Mouse (Mus musculus) heart, postnatal 14 days (tissue): ENCODE results near the gene Mrps9. TPM values are rescaled to one million over a fixed set of nuclear protein-coding genes. Genes with fewer than 3 reads are reported as not detected.
"Not testable (repeated sequence)": the region's sequence is repeated elsewhere in the genome, so short reads cannot be mapped to it uniquely, and the experiment has no call there.

Source experiments
- DNase-seq, 2 experiments: peaks; one replicate each; pipeline ENCODE4 v3.0.0; 2021 to 2022
- intact Hi-C: fragments of 180-260 bp; cut with DNase I; formaldehyde crosslinking; loops from one replicate; pipeline ENCODE4 v1.15.1; 2025
- long read RNA-seq, 2 experiments: library from polyadenylated mRNA; stranded (forward); transcript quantifications; one replicate each; pipeline ENCODE4 v2.0.0; 2021
- total RNA-seq, 2 experiments: library from RNA; stranded (reverse); gene quantifications; 2 replicates each; pipeline ENCODE4 v1.2.3; 2021

Gene Mrps9
- 10 to 100 TPM; 97.4 to 99.6 TPM for total RNA-seq
- long read RNA-seq, experiment 1, transcript Mrps9-201 (11 exons, 1,418 nt): major isoform, 151 of 162 reads
- long read RNA-seq, experiment 1, partial matches to known transcripts: 1 of 162 reads
- long read RNA-seq, experiment 1, other reads (novel, unspliced or antisense): 10 of 162 reads
- long read RNA-seq, experiment 2, transcript Mrps9-201 (11 exons, 1,418 nt): major isoform, 115 of 123 reads
- long read RNA-seq, experiment 2, partial matches to known transcripts: 2 of 123 reads
- long read RNA-seq, experiment 2, other reads (novel, unspliced or antisense): 6 of 123 reads

DNA sequence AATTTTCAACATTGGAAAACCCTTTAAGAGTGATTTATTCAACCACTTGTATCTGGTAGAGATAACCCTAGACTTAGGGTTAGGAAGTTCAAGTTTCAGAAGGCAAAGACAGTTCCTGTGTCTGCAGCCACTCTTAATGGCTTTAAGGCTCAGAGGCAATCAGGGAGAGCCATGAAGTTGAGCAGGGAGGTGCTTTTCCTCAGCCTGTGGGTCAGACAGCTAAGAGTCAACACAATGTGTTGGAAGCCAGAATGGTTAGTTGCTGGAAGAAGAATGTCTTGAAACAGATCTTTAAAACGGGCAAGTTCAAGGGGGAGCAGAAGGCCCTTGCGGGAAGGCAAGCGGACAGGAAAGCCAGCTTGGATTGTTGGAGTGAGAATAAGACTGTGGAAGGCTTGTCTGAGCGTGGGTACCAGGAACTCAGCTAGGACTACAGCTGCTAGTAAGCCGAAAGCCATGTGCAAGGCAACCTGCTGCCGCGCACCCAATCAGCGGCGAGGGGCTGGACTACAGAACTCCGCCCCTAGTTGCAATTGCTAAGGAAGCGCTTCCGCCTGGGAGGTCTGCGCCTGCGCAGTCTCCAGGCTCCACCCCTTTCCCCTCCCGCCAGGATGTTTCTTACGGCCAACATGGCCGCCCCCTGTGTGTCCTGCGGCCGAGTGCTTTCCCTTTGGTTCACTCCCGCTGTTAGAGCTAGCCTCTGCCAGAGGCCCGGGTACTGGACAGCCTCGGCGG is at the start of gene Mrps9:
Gene Mrps9, plus strand, starts transcription at position 571 of the 735 bp plus-strand sequence.
- DNase-seq: peak; percentile 98 to 99
- intact Hi-C loops: no loop called here

DNA sequence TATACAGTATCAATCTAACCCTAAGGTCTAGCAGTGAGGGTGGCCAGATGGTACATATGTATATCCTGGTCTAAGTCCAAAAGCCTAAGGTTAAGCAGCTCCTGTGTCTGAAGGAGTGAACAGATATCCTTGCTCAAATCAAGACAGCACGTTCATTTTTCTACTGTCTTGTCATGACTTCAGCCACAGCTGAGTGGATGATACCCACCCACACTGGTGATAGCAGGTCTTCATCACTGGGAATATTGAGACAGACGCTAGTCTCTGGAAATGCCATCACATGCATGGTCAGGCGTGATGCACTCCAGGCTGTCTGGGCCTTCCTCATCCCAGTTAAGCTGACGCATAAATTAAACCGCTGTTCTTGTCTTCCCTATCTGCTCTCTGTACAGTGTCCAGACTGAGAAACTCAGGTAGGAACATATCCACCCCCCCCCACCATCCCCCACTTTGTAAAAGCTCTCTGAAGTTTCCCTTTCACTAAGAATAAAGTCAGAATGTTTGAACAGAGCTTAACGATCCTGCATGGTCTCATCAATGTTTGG is 37.7 kb upstream of the Mrps9 start:
- no peak for DNase-seq

DNA sequence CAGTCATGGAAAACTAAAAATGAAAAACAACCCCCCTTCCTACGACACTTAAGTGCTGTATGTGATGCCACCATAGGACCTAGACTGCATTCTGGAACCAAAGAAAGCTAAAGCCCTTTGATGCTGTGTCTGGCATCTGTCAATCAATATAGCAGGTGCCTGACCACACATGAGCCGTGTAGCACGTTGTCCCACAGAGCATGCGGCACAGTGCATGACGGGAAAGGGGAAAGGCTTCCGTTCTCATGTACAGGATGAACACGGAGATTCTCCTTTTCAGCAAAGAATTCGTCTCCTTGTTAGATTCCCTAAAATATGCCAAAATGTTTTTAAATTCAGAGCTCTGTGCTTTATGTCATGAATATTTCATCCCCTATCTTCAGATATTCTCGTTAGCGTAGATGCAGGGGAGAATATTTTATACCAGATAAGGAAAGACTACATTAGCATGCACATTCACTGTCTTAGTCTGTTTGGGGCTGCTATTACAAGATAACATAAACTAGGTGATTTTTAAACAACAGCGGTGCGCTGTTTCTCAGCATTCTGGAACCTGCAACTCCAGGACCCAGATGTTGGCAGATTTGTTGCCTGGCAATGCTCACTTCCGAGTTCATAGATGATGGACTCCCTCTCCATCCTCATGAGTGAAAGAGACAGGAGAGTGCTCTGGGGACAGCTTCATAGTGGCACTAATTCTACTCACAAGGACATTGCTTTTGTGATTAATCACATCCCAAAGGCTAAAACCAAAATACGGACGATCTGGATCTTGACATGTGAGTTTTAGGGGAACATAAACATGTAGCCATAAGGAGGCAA is 36.0 kb upstream of the Mrps9 start:
- intact Hi-C loops: no loop called here
- DNase-seq: no peak

More for the DNA sequence above, 37.7 kb upstream of the Mrps9 start:
- intact Hi-C loops: no loop called here

DNA sequence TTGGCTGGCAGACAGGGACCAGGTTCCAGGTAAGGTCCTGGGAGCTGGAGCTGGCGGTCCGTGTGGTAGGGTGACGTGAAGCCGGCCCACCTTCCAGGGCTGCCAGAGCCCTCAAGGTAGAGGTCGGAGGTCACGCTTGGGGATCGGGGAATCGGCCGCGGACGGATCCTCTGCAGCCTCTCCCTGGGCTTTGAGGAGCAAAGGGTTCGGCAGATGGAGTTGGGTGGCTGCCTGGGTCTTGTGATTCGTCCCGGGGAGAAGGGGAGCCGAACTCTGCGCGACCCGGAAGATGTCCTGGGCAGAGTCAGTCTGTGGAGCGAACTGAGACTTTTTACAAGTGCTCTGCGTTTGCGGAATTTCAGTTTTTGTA is 350 bp downstream of the Mrps9 start:
- no peak for DNase-seq
- intact Hi-C loops: no loop called here

DNA sequence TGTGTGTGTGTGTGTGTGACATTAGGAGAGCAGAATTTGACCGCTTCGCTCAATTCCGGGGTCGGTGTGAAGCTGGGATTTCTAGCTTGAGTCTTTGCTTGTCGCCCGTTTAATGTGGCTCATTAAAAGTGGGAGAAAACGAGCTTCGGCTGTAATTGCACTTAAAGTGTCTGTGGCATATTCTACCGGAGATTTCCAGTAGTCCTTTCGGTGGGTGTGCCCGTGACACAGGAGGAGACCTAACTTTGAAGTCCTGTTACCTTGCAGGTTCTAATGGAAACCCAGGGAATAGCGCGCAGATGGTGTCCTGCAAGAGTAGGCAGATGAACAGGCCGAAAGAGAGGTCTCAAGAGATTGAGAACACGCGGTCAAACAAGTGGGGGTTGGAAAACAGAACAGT is 777 bp downstream of the Mrps9 start:
- intact Hi-C loops: no loop called here
- DNase-seq: no peak

DNA sequence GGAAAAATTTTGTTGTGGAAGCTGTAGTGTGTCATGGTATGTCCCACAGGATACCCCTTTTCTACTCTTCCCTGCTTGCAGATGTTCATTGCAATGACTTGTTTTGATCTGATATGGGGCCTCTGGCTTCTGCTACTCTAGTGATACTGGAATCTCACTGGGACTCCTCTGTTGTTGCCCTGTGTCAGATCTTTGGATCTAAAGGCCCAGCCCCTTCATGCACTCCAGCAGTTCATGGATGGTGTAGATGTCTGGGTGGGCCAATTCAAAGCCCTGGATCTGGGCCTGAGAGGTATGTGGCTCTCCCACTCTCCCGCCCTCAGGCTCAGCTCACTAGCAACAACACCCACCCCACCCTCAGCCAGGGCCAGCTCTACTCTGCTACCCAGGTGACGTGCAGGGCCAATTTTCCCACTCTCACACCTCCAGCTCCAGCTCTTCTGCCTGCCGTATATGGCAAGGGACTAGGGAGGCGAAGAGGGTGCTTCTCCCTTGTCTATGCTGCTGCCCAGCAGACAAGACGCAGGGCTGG is 13.8 kb downstream of the Mrps9 start:
- intact Hi-C loops: no loop called here

DNA sequence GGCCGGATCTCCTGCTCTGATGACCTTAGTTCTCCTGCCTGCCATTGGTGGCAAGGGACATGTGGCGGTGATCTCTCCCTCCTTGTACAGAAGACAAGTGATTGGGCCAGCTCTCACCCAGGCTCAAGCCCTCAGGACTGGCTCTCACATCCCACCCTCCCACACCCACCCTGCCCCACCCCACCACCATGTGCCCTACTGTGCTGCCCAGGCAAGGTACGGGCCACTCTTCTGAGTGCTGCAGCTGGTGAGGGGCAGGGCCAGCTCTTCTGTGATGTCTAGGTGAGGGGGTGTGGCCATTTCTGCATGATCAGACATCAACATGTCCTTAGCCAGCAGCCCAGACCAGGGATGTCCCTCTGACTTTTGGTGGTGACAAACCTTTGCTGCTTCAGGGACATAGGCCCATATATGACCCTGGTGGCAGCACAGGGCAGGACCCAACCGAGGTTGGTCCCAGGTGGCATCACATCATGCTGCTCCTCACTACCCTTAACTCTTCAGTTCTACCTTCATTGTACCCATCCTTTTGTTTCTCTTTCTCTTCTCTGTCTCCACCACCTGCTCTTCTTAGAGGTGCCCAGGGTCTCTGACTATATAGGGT is 14.4 kb downstream of the Mrps9 start:
- no peak for DNase-seq
- intact Hi-C loops: no loop called here

More for the DNA sequence above, 13.8 kb downstream of the Mrps9 start:
- DNase-seq: no peak

DNA sequence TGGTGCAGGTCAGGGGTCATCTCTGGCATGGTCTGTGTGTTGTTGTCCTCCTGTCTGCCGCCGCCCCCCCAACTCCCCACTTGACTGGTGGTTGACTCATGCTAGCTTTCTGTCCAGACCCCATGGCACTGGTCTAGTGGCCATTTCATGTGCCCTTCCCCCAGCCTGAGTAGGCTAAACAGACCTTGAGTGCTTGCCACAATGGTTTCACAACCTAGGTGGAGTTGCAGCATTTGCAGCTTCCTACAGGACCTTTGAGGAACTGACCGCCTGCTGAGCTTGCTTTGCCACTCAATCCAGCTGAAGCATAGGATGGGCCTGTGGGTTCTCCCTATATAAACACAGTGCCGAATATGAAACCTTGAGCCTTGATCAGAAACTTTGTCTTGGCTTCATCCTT is 15.0 kb downstream of the Mrps9 start:
- no peak for DNase-seq
- intact Hi-C loops: no loop called here

DNA sequence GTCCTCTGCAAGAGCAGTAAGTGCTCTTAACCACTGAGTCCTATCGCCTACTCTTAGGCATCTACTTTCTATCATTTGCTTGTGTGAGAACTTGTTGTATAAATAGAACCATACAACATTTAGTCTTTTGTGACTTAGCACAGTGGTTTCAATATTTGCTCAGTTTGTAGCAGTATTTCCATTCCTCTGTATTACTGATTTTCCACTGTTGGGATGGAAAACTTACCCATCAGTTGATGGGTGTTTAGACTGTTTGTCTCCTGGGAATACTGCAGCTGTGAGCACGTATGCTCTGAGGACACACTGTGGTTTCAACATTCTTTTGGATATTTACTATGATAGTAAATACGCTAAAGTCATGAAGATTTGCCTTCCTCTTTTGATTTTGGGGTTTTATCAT is 16.2 kb downstream of the Mrps9 start:
- intact Hi-C loops: no loop called here
- DNase-seq: no peak

DNA sequence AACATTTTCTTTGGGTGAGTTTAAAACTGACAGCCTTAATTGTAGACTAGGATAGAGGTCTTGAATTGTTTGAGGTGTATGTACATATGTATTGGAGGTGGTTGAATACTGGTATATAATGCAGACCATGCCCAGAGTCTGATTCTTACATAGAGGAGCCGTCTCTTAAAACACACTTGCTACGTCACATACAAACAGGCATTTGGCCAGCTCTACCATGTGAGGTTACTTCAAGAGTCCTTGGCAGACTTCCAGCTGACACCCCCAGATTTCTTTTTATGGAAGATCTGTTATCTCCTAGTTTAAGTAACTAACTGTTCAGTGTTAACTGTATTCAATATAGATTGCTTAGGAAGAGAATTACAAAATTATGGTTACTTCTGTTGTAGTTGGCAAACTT is 23.1 kb downstream of the Mrps9 start:
- DNase-seq: no peak
- intact Hi-C loops: no loop called here

DNA sequence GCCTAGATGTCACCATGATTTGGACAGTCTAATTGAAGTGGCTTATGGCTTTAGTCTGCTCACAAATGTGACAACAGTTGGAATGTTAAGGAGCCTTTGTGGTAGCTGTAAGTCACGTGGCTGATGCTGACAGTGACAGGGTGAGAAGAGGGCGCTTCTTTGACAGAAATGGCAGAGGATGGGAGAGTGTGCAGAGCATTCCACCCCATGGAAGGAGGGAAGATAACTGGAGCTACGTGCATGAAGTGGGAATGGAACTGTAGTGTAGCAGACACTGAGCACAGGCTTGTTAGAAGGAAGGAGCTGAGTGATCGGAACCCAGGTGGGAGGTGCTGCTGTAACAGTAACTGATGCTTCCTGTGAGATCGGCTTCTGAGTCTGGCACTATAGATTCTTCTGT is 24.2 kb downstream of the Mrps9 start:
- DNase-seq: no peak
- intact Hi-C loops: no loop called here

DNA sequence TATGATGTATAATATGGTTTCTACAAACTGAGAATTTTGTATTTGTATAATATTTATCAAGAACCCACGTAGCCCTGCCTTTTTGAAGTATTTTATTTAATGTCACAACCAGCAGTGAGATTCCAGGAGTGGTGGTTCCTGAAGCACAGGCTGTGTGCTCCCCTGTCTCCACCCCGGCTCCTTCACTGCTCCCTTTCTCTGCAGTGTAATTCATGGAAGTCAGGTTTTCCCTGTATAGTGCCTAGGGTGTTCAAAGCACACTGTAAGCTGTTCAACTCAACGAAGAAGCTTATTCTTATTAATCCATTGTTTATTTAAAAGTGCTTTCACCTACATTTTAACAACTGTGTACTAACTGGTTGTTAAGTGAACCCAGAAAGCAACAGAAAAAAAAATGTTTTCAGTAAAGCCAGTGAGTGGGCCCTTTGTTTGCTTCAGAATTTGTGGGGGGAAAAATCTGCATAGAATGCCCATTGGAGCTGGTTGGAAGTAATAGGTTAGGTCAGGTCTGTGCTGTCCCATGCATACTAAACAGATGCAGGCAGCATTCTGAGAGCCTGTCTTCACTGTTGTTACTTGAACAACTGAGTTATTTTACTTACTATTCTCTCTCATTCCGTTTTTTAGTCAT is 25.5 kb downstream of the Mrps9 start:
- no peak for DNase-seq
- intact Hi-C loops: no loop called here

DNA sequence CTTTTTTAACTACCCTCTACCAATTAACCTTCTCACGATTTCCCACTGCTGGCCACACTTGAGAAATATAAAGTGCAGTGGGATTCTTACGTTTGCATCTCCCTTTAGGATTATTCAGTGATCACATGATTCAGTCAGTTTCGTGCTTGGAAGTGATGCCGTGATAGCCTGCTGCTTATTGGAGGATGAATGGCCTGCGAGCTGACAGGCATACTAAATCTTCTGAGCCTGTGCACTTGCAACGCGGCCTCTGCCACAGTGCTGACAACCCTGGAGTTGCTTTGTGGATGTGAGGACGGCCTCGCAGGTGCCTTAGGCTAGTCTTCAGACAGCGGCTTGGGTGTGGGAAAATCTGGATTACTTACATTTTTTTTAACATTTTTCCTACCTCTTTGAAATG is 26.2 kb downstream of the Mrps9 start:
- intact Hi-C loops: no loop called here

DNA sequence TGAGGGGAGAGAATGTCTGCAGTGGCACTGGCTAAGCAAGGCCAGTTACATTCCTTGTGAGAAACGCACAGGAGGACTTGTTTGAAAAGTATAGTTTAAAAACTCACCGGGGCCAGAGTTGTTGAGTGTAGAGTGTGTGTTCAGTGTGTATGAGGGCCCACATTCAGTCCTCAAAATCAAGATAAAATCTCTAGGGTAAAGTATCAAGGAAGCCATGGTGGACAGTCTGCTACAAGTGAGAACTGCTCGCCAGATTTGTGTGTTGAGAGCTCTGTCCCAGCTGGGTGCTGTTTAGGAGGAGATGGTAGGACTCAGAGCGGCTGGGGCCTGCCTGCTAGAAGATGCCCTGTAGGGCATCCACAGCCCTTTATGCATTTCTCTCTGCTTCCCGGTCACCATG is 27.8 kb downstream of the Mrps9 start:
- DNase-seq: no peak

More for the DNA sequence above, 26.2 kb downstream of the Mrps9 start:
- DNase-seq: no peak

DNA sequence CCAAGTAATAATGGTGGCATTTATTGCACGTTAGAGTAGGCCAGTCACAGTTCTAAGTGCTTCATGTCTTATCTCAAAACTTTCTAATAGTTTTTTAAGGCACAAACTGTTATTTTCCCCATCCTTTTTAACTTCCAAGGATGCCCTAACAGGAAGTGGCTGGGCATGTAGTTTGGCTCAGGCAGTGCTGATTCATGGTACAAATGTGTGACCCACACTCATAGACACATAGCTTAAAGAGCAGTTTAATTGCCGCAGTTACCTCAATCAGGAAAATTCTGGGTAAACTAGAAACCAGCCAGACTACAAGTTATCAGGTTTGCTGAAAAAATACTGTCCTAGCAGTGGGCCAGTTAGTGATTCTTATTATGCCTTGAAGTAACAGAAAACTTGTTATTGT is 31.2 kb downstream of the Mrps9 start:
- DNase-seq: no peak
- intact Hi-C loops: no loop called here

More for the DNA sequence above, 27.8 kb downstream of the Mrps9 start:
- intact Hi-C loops: no loop called here

DNA sequence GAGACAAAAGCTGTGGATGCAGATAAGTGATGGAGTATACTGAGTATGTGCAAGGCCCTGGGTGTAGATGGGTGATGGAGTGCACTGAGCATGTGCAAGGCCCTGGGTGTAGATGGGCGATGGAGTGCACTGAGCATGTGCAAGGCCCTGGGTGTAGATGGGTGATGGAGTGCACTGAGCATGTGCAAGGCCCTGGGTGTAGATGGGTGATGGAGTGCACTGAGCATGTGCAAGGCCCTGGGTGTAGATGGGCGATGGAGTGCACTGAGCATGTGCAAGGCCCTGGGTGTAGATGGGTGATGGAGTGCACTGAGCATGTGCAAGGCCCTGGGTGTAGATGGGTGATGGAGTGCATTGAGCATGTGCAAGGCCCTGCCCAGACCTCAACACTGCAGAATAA is 32.4 kb downstream of the Mrps9 start:
- DNase-seq, intact Hi-C loops: not testable (repeated sequence)

DNA sequence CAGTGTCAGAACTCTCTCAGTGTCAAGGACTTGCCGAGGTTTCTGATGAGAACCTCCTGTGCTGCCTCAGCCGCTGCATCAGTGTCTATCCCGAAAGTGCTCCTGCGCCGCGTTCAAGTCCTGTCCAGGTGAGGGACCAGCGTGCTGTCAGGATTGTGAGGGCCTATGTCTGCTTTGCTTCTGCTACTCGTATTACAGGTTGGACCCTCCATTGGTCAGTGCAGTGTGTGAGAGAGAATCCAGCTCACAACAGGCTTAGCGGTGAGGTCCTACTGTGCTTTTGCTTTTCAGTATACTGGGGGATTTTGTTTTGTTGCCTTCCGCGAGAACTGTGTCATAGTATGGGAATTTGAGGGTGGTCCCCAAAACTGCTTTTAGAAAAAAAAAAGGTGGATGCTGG is 36.8 kb downstream of the Mrps9 start:
- DNase-seq: no peak
- intact Hi-C loops: no loop called here

DNA sequence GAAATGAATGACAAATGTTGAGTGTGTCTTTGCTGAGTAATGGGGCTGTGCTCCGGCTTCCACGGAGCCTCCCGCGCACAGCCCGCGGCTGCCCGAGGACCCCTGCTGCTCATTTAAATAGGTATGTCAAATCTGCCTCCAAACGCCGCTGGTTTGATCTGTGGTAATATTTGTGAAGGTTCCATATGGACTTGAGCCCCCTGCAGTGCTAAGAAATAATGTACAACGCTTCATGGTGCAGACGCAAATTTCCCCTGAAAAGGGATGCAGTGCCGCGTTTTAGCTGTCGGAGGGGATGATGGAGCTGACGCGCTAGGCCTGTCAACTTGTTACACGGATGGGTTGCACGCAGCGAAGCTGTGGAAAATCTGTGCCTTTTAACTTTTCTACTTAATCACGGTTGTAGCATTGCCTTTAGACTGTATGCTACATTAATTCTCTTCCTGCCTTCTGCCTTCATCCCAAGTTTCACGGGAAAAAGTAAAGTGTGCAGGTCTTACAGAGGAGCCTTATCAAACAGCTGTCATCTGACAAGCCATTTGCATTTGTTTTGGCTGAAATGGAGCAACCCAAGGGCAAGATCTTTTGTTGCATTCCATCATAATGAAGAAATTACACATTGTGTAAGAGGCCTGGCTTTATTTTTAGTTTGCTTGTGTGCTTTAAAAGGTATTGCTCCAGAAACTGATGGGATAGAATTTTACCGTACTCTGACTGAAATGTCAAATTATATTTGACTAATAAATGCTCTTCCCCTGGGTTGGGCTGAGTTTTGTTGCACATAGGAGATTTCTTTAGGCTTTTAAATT is 37.7 kb downstream of the Mrps9 start:
- intact Hi-C loops: no loop called here
- no peak for DNase-seq

DNA sequence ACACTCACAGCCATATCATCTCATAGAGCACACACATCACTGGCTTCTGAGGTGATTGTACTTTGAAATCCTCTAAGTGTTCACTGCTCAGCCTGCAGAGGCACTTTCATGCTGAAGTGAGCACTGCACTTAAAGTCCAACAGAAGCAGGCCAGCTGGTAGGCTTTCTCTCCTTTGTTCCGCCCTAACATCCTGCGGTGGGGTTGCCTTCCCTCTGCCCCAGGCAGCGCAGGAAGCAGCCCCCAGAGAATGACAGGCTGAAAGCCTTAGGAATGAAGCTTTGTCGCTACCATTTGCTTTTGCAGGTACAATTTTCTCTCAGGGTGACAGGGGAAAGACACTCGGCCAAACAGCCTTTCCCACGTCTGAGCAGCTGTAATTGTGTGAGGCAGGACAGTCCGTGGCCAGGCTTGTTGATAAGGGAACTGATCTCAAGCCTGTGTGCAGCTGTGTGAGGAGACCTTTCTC is 38.4 kb downstream of the Mrps9 start:
- no peak for DNase-seq
- intact Hi-C loops: no loop called here
